Mouse (Mus musculus) bone marrow, adult 2 months (tissue): ENCODE measurements around the gene Ssmem1.

ENCODE experiments used
- CTCF ChIP-seq: fragments of 200-500 bp; IDR thresholded peaks from 2 replicates; pipeline ENCODE4 v1.5.1; 2011; ENCODE audit warnings: low read length, control low read depth; ENCODE audit not compliant: control insufficient read depth, insufficient read depth
- POLR2A ChIP-seq: fragments of 200-500 bp; IDR thresholded peaks from 2 replicates; pipeline ENCODE4 v1.6.1; 2011; ENCODE audit warnings: low read depth, mild to moderate bottlenecking, control low read depth, low read length, borderline replicate concordance; ENCODE audit not compliant: control insufficient read depth

DNA sequence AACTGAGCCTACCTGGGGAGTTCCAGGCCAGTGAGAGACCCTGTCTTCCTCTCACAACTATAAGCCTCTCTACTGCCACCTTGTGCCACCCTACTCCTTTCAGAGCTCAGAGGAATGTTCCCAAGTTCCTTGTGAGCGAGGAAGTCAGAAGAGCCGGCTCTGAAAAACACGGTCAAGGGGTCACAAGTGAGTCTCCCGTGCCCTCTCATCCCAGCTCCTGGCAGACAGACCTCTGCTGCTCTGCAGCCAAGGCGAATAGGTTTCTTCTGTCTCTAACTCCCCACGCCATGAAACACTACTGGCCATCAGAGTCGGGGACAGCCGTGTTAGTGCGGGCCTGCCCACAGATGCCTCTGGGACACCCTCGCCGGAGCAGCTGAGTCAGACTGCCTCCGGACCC, 41.0 kb upstream of the Ssmem1 start:
- TF ChIP-seq CTCF (no peak), POLR2A (no peak)
